ENCODE assay signal across 15 mouse cellular contexts in genomic region chr3:115856484-115857022, GRCm38 (mm10). TPM values are rescaled to one million over a fixed set of nuclear protein-coding genes. Genes with fewer than 3 reads are reported as not detected.
A peak's percentile ranks its signal among the peaks of the same experiment; 100 is the strongest.
DNase-seq lines count a peak whose midpoint lies in the region; ATAC-seq and TF ChIP-seq lines count a peak whose summit lies in the region.
"Had no signal": no experiment of that assay in that cellular context is flagged by ENCODE, and none has a peak within 500 bp of the region (broad histone marks: within the 10 kb centered on the region; RNA-seq: fewer than 3 reads in every experiment).

No protein-coding gene starts in this region.

- peaks cover 15% of the 10 kb centered on the region; the same call in 1 of the 2 replicates for H3K4me1 ChIP-seq in hindbrain, embryonic 12.5 days
- H3K4me1 ChIP-seq in midbrain, embryonic 16.5 days (ENCODE audit: control insufficient read depth, insufficient read depth, low read length): no peaks in the 10 kb centered on the region
- no peaks in the 10 kb centered on the region for H3K4me1 ChIP-seq in lung, postnatal 0 days (ENCODE audit: insufficient read depth, low read depth, low read length)
- H3K4me1 ChIP-seq in liver, postnatal 0 days (ENCODE audit: insufficient read depth): no peaks in the 10 kb centered on the region

- H3K4me3 ChIP-seq in hindbrain, embryonic 12.5 days: no peak overlapping the region
- H3K4me3 ChIP-seq in midbrain, embryonic 16.5 days (ENCODE audit: low read depth, low read length): no peak overlapping the region
- H3K4me3 ChIP-seq in lung, postnatal 0 days (ENCODE audit: low read depth, low read length): no peak overlapping the region
- no peak overlapping the region for H3K4me3 ChIP-seq in liver, postnatal 0 days (ENCODE audit: low read depth, low read length)
- H3K4me3 ChIP-seq: megakaryocyte, embryonic 14.5 days had no signal

- H3K27me3 ChIP-seq in hindbrain, embryonic 12.5 days: no peaks in the 10 kb centered on the region
- no peaks in the 10 kb centered on the region for H3K27me3 ChIP-seq in midbrain, embryonic 16.5 days (ENCODE audit: control insufficient read depth, insufficient read depth, low read depth, low read length)
- H3K27me3 ChIP-seq in lung, postnatal 0 days (replicated peaks; ENCODE audit: insufficient read depth, low read length): no peaks in the 10 kb centered on the region
- H3K27me3 ChIP-seq in liver, postnatal 0 days (ENCODE audit: insufficient read depth, low read length): no peaks in the 10 kb centered on the region
- H3K27me3 ChIP-seq: megakaryocyte, embryonic 14.5 days; Patski had no signal

- H3K9ac ChIP-seq in hindbrain, embryonic 12.5 days: no peak overlapping the region
- no peak overlapping the region for H3K9ac ChIP-seq in midbrain, embryonic 16.5 days (ENCODE audit: low read depth, low read length)
- no peak overlapping the region for H3K9ac ChIP-seq in lung, postnatal 0 days (replicated peaks; ENCODE audit: low read depth)
- no peak overlapping the region for H3K9ac ChIP-seq in liver, postnatal 0 days (replicated peaks)
- H3K9ac ChIP-seq: liver, embryonic 14.5 days had no signal

- TF ChIP-seq CTCF in lung, postnatal 0 days (IDR thresholded peaks at IDR 0.05): no peak
- no peak for TF ChIP-seq CTCF in liver, postnatal 0 days (IDR thresholded peaks at IDR 0.05; ENCODE audit: low read depth)

- peak; percentile 7 to 33 for DNase-seq in frontal cortex, postnatal 36 days (ENCODE audit: low spot score in 2 of 2)
- DNase-seq in frontal cortex, postnatal 25 days (ENCODE audit: low spot score in 2 of 2): no peak
- DNase-seq in embryo, embryonic 10.5 days (ENCODE audit: low spot score): peak; percentile 73
- DNase-seq in liver: no peak
- DNase-seq in lung, postnatal 0 days (ENCODE audit: low spot score): no peak
- no peak for DNase-seq in liver, postnatal 0 days
- DNase-seq: B cell, adult 2 months; heart, adult 18-20 months; right cerebral cortex, adult 18-20 months had no signal

- H3K36me3 ChIP-seq in hindbrain, embryonic 12.5 days: no peaks in the 10 kb centered on the region
- H3K36me3 ChIP-seq in midbrain, embryonic 16.5 days (ENCODE audit: control insufficient read depth, insufficient read depth, low read length): no peaks in the 10 kb centered on the region
- no peaks in the 10 kb centered on the region for H3K36me3 ChIP-seq in lung, postnatal 0 days (ENCODE audit: insufficient read depth, low read length)
- no peaks in the 10 kb centered on the region for H3K36me3 ChIP-seq in liver, postnatal 0 days (replicated peaks; ENCODE audit: insufficient read depth, low read length)

- no peak overlapping the region for H3K4me2 ChIP-seq in hindbrain, embryonic 12.5 days (replicated peaks)
- no peak overlapping the region for H3K4me2 ChIP-seq in midbrain, embryonic 16.5 days (ENCODE audit: low read length)
- no peak overlapping the region for H3K4me2 ChIP-seq in lung, postnatal 0 days (replicated peaks; ENCODE audit: low read depth, low read length)
- no peak overlapping the region for H3K4me2 ChIP-seq in liver, postnatal 0 days (ENCODE audit: low read depth, low read length)

- H3K27ac ChIP-seq in hindbrain, embryonic 12.5 days: 0 out of 2 replicates have a peak overlapping the region, but pooled peaks have one; percentile 8
- 0 out of 2 replicates have a peak overlapping the region, but pooled peaks have one; percentile 24 for H3K27ac ChIP-seq in midbrain, embryonic 16.5 days (ENCODE audit: low read length)
- no peak overlapping the region for H3K27ac ChIP-seq in lung, postnatal 0 days (ENCODE audit: low read length)
- no peak overlapping the region for H3K27ac ChIP-seq in liver, postnatal 0 days (ENCODE audit: low read depth)
- H3K27ac ChIP-seq: liver, embryonic 14.5 days had no signal

- ATAC-seq in hindbrain, embryonic 12.5 days (ENCODE audit: low FRiP score): peak; percentile 75
- peak; percentile 78 for ATAC-seq in midbrain, embryonic 16.5 days
- ATAC-seq in lung, postnatal 0 days: no peak
- no peak for ATAC-seq in liver, postnatal 0 days
- ATAC-seq: intestine, embryonic 16.5 days; Patski had no signal

- H3K9me3 ChIP-seq in hindbrain, embryonic 12.5 days (replicated peaks): no peaks in the 10 kb centered on the region
- H3K9me3 ChIP-seq in midbrain, embryonic 16.5 days (replicated peaks; ENCODE audit: control insufficient read depth, low read length, poor library complexity, severe bottlenecking): no peaks in the 10 kb centered on the region
- no peaks in the 10 kb centered on the region for H3K9me3 ChIP-seq in lung, postnatal 0 days (ENCODE audit: low read length)
- H3K9me3 ChIP-seq in liver, postnatal 0 days (ENCODE audit: low read length): no peaks in the 10 kb centered on the region
- H3K9me3 ChIP-seq: megakaryocyte, embryonic 14.5 days had no signal

- WGBS in hindbrain, embryonic 12.5 days: 17% methylated on average over 8 of the region's 8 CpGs
- 9% methylated on average over 8 of the region's 8 CpGs for WGBS in midbrain, embryonic 16.5 days
- WGBS in lung, postnatal 0 days: 30% methylated on average over 8 of the region's 8 CpGs
- WGBS in liver, postnatal 0 days (ENCODE audit: insufficient replicate concordance): 43% methylated on average over 8 of the region's 8 CpGs

- TF ChIP-seq EP300 in lung, postnatal 0 days (IDR thresholded peaks at IDR 0.05): no peak
- no peak for TF ChIP-seq EP300 in liver, postnatal 0 days (IDR thresholded peaks at IDR 0.05; ENCODE audit: low read depth)

RNA-seq across cellular contexts. Expression of gene Dph5, which starts 31.1 kb away (rescaled TPM):
- 21.9 and 26.3 TPM in 2 replicates for polyA plus RNA-seq in hindbrain, embryonic 12.5 days (2016; fragmentation: Nextera tagmentation; extraction: Ambion mirVana)
- polyA plus RNA-seq in midbrain, embryonic 16.5 days (2015; fragmentation: Nextera tagmentation; extraction: Ambion mirVana): 21.8 and 22.1 TPM in 2 replicates
- polyA plus RNA-seq in lung, postnatal 0 days (2015; fragmentation: Nextera tagmentation; extraction: Ambion mirVana): 12.6 and 12.7 TPM in 2 replicates
- polyA plus RNA-seq in liver, postnatal 0 days (2015; fragmentation: Nextera tagmentation; extraction: Ambion mirVana): 15.3 and 16.2 TPM in 2 replicates

Comparison
In these comparisons a context has a peak if more than half of its experiments do, and no peak if none do; other contexts are left out.
1. DNase-seq: peak in frontal cortex, postnatal 36 days (2 of 2) and embryo, embryonic 10.5 days (single experiment); none in frontal cortex, postnatal 25 days (0 of 2), liver (single experiment), lung, postnatal 0 days (single experiment) and liver, postnatal 0 days (single experiment).
2. ATAC-seq: peak in hindbrain, embryonic 12.5 days (single experiment) and midbrain, embryonic 16.5 days (single experiment); none in lung, postnatal 0 days (single experiment) and liver, postnatal 0 days (single experiment).
3. H3K27ac ChIP-seq: peak in hindbrain, embryonic 12.5 days (single experiment) and midbrain, embryonic 16.5 days (single experiment); none in lung, postnatal 0 days (single experiment) and liver, postnatal 0 days (single experiment).